Comparison of ENCODE assay signal across 8 mouse cellular contexts in the genomic region with DNA sequence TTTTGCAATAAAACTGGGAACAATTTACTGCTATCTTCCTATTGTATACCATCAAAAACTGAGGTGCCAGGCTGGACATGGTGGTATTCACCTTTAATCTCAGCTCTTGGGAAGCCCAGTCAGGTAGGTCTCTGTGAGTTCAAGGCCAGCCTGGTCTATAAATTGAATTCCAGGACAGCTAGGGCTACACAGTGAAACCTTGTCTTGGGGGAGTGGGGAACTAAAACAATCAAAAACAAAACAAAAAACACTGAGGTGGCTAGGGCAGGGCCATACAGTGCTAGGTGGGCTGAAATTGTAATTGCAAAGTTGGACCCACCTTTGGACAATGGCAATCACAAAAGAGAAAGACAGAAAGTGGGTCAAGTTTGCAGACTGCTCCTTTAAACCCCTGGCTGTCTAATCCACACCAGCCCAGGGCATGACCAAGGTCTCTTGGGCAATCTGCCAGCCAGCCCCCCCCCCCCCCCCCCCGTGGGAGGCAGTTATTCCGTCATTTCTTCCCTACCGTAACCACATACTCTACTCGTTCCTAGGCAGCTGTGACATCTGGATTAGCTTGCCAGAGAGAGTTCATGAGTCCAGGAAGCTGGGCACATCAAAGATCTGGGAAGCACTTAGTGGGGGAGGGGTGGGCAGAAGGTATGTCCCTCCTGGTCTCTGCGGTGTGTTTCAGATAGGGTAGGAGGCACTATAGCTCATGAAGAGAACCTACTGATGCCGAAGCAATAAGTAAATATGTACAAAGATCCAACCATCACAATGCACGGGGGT. TPM values are rescaled to one million over a fixed set of nuclear protein-coding genes. Genes with fewer than 3 reads are reported as not detected.
DNase-seq lines count a peak whose midpoint lies in the region; ATAC-seq lines count a peak whose summit lies in the region.

No protein-coding gene starts in this region.

- H3K27ac ChIP-seq in heart, embryonic 14.5 days (replicated peaks in 1 of 2; ENCODE audit: control insufficient read depth in 1 of 2, insufficient read depth in 1 of 2, low read depth in 2 of 2, low read length in 2 of 2) = peak overlapping the region; percentile 41 to 46; a peak in 3 of 4 replicates
- peak overlapping the region; percentile 46 for H3K27ac ChIP-seq in hindbrain, embryonic 10.5 days
- H3K27ac ChIP-seq in limb, embryonic 11.5 days (replicated peaks; ENCODE audit: low read depth, low read length) = peak overlapping the region; percentile 95

- peaks cover 8 to 23% of the 10 kb centered on the region in 2 experiments for H3K4me1 ChIP-seq in heart, embryonic 14.5 days (ENCODE audit: control insufficient read depth in 2 of 2, insufficient read depth in 2 of 2, low read length in 2 of 2)
- peaks cover 22% of the 10 kb centered on the region for H3K4me1 ChIP-seq in hindbrain, embryonic 10.5 days (replicated peaks)
- peaks cover 29% of the 10 kb centered on the region for H3K4me1 ChIP-seq in limb, embryonic 11.5 days (ENCODE audit: control insufficient read depth, insufficient read depth, low read length)

- peak; percentile 41 for ATAC-seq in heart, embryonic 14.5 days (ENCODE audit: insufficient number of reproducible peaks, insufficient read depth, low FRiP score, low read depth)
- ATAC-seq in common myeloid progenitor, adult 5-6 weeks (replicated peaks; ENCODE audit: low read depth, poor library complexity, severe bottlenecking) = peak; percentile 59
- ATAC-seq in limb, embryonic 11.5 days (ENCODE audit: insufficient number of reproducible peaks, low FRiP score, low TSS enrichment, low read depth) = peak; percentile 89
- no peak for ATAC-seq in erythroblast, adult 5-6 weeks (replicated peaks; ENCODE audit: low FRiP score, poor library complexity, severe bottlenecking)

- no peaks in the 10 kb centered on the region for H3K9me3 ChIP-seq in heart, embryonic 14.5 days (ENCODE audit: control insufficient read depth, low read length)
- no peaks in the 10 kb centered on the region for H3K9me3 ChIP-seq in hindbrain, embryonic 10.5 days
- no peaks in the 10 kb centered on the region for H3K9me3 ChIP-seq in limb, embryonic 11.5 days (ENCODE audit: control insufficient read depth, low read length)

- H3K27me3 ChIP-seq in heart, embryonic 14.5 days (ENCODE audit: control insufficient read depth, insufficient read depth, low read length) = no peaks in the 10 kb centered on the region
- peaks cover 2% of the 10 kb centered on the region; the same call in 1 of the 2 replicates for H3K27me3 ChIP-seq in hindbrain, embryonic 10.5 days (ENCODE audit: insufficient read depth, poor library complexity, severe bottlenecking)
- no peaks in the 10 kb centered on the region for H3K27me3 ChIP-seq in limb, embryonic 11.5 days (ENCODE audit: control insufficient read depth, insufficient read depth, low read length)

- H3K9ac ChIP-seq in heart, embryonic 14.5 days (ENCODE audit: low read length) = no peak overlapping the region
- peak overlapping the region; percentile 34; the same call in 1 of the 2 replicates for H3K9ac ChIP-seq in limb, embryonic 11.5 days (ENCODE audit: low read length)

- no peak overlapping the region for H3K4me3 ChIP-seq in heart, embryonic 14.5 days (ENCODE audit: control insufficient read depth in 1 of 2, insufficient read depth in 1 of 2, low read depth in 1 of 2, low read length in 2 of 2)
- no peak overlapping the region for H3K4me3 ChIP-seq in hindbrain, embryonic 10.5 days
- no peak overlapping the region for H3K4me3 ChIP-seq in limb, embryonic 11.5 days (ENCODE audit: low read depth, low read length)

- no peaks in the 10 kb centered on the region for H3K36me3 ChIP-seq in heart, embryonic 14.5 days (ENCODE audit: control insufficient read depth, insufficient read depth, low read length)
- no peaks in the 10 kb centered on the region for H3K36me3 ChIP-seq in hindbrain, embryonic 10.5 days
- H3K36me3 ChIP-seq in limb, embryonic 11.5 days (ENCODE audit: control insufficient read depth, insufficient read depth, low read length) = no peaks in the 10 kb centered on the region

- peak overlapping the region; percentile 39 for H3K4me2 ChIP-seq in heart, embryonic 14.5 days (ENCODE audit: low read length)
- H3K4me2 ChIP-seq in limb, embryonic 11.5 days (ENCODE audit: low read depth, severe bottlenecking) = peak overlapping the region; percentile 40

- WGBS in heart, embryonic 14.5 days = 6% methylated on average over 7 of the region's 7 CpGs
- WGBS in hindbrain, embryonic 10.5 days = 38% methylated on average over 7 of the region's 7 CpGs
- WGBS in limb, embryonic 11.5 days = under 1% methylated on average over 7 of the region's 7 CpGs

- no peak for DNase-seq in heart, adult 8-10 months (ENCODE audit: low spot score)
- DNase-seq in hindbrain, embryonic 10.5 days (ENCODE audit: low spot score) = peak; percentile 45
- peak; percentile 87 for DNase-seq in limb, embryonic 11.5 days (ENCODE audit: low spot score)
- DNase-seq in retina, embryonic 14.5 days (ENCODE audit: low spot score) = peak; percentile 25
- DNase-seq in gastrocnemius, adult 18-20 months (ENCODE audit: low spot score) = no peak

RNA-seq across cellular contexts. Expression of a gene that starts 12.3 kb away (rescaled TPM):
- 27.2 and 27.8 TPM in 2 replicates for polyA plus RNA-seq in heart, embryonic 14.5 days (2014; fragmentation: Nextera tagmentation; extraction: Ambion mirVana)
- 10 to 100 TPM; 21.4 to 25.3 (median 24.6) TPM for total RNA-seq in heart, adult 8-10 months (2022)
- 4.9 and 6.3 TPM in 2 replicates for total RNA-seq in common myeloid progenitor, adult 5-6 weeks (2017)
- 15.9 and 16.3 TPM in 2 replicates for polyA plus RNA-seq in hindbrain, embryonic 10.5 days (2016; fragmentation: Nextera tagmentation; extraction: Ambion mirVana)
- 51.6 and 62.5 TPM in 2 replicates for polyA plus RNA-seq in limb, embryonic 11.5 days (2014; fragmentation: Nextera tagmentation; extraction: Ambion mirVana)
- 1 to 10 TPM; 4.8 to 6.6 TPM for total RNA-seq in gastrocnemius, adult 18-20 months (2021)
- total RNA-seq in erythroblast, adult 5-6 weeks (2015; ENCODE audit: low replicate concordance) = 0.84 and 3.3 TPM in 2 replicates
- total RNA-seq in erythroblast, adult 5-6 weeks (2017; ENCODE audit: low replicate concordance) = 1.1 and 3.4 TPM in 2 replicates

Comparison
In these comparisons a context has a peak if more than half of its experiments do, and no peak if none do; other contexts are left out.
1. H3K27ac ChIP-seq: peak in every context shown above with its lines; median percentile 95 in limb, embryonic 11.5 days; 46 in hindbrain, embryonic 10.5 days; 44 in heart, embryonic 14.5 days.
2. DNase-seq: peak in hindbrain, embryonic 10.5 days (single experiment), limb, embryonic 11.5 days (single experiment) and retina, embryonic 14.5 days (single experiment); none in heart, adult 8-10 months (single experiment) and gastrocnemius, adult 18-20 months (single experiment).